Mouse (Mus musculus): ENCODE measurements around the gene Zfp706. TPM values are rescaled to one million over a fixed set of nuclear protein-coding genes. Genes with fewer than 3 reads are reported as not detected.
A peak's percentile ranks its signal among the peaks of the same experiment; 100 is the strongest.
"Not testable (repeated sequence)": the region's sequence is repeated elsewhere in the genome, so short reads cannot be mapped to it uniquely, and the experiment has no call there.

The Zfp706 gene
- polyA plus RNA-seq, 1 experiment from 2014 or later = 431 TPM

- Histone ChIP-seq H3K9me3 (no peaks in the 10 kb centered on the region), H3K9ac (peak overlapping the region; percentile 93), H3K36me3 (peaks cover 8% of the 10 kb centered on the region; the same call in 1 of the 2 replicates), H3K27ac (peak overlapping the region; percentile 94), H3K4me1 (peaks cover 15% of the 10 kb centered on the region), H3K27me3 (no peaks in the 10 kb centered on the region), H3K4me3 (peak overlapping the region; percentile 96), H3K4me2 (replicated peaks) (peak overlapping the region; percentile 65)
- ATAC-seq (ENCODE audit: insufficient number of reproducible peaks, insufficient read depth, low FRiP score, low TSS enrichment) = no peak
- 28% methylated on average over 8 of the region's 8 CpGs for WGBS
Measured at GRCm38 (mm10) chr15:37007959-37008419, 416 bp upstream of the Zfp706 start.

- H3K4me3 ChIP-seq = peak overlapping the region; percentile 96
- no peaks in the 10 kb centered on the region for H3K9me3 ChIP-seq
- peaks cover 20% of the 10 kb centered on the region for H3K36me3 ChIP-seq
- H3K9ac ChIP-seq = peak overlapping the region; percentile 99
- under 1% methylated on average over 48 of the region's 48 CpGs for WGBS
- peak overlapping the region; percentile 65 for H3K4me2 ChIP-seq (replicated peaks)
- H3K27ac ChIP-seq = peak overlapping the region; percentile 96
- peak; percentile 28 for ATAC-seq (ENCODE audit: insufficient number of reproducible peaks, insufficient read depth, low FRiP score, low TSS enrichment)
- H3K4me1 ChIP-seq = peaks cover 15% of the 10 kb centered on the region
- H3K27me3 ChIP-seq = no peaks in the 10 kb centered on the region
Measured at GRCm38 (mm10) chr15:37006475-37007164, 953 bp downstream of the Zfp706 start.

- Histone ChIP-seq H3K9me3 (no peaks in the 10 kb centered on the region), H3K4me2 (replicated peaks) (peak overlapping the region; percentile 65), H3K36me3 (peaks cover 25% of the 10 kb centered on the region), H3K9ac (peak overlapping the region; percentile 99), H3K4me1 (peaks cover 15% of the 10 kb centered on the region), H3K4me3 (peak overlapping the region; percentile 96), H3K27ac (peak overlapping the region; percentile 96), H3K27me3 (no peaks in the 10 kb centered on the region)
- 43% methylated on average over 7 of the region's 7 CpGs for WGBS
- no peak for ATAC-seq (ENCODE audit: insufficient number of reproducible peaks, insufficient read depth, low FRiP score, low TSS enrichment)
Measured at GRCm38 (mm10) chr15:37005793-37006474, 1.6 kb downstream of the Zfp706 start.

GRCm38 (mm10) chr15:37004858-37005257 lies 2.7 kb downstream of the Zfp706 start:
- no peak overlapping the region for H3K9ac ChIP-seq
- H3K27me3 ChIP-seq = no peaks in the 10 kb centered on the region
- no peaks in the 10 kb centered on the region for H3K9me3 ChIP-seq
- peaks cover 15% of the 10 kb centered on the region for H3K4me1 ChIP-seq
- ATAC-seq (ENCODE audit: insufficient number of reproducible peaks, insufficient read depth, low FRiP score, low TSS enrichment) = no peak
- no peak overlapping the region for H3K4me3 ChIP-seq
- H3K4me2 ChIP-seq (replicated peaks) = no peak overlapping the region
- no peak overlapping the region for H3K27ac ChIP-seq
- peaks cover 33% of the 10 kb centered on the region for H3K36me3 ChIP-seq
- WGBS = 92% methylated on average over 5 of the region's 5 CpGs

GRCm38 (mm10) chr15:37002276-37002675 lies 5.3 kb downstream of the Zfp706 start:
- H3K9me3 ChIP-seq = peaks cover 3% of the 10 kb centered on the region; the same call in 1 of the 2 replicates
- no peak overlapping the region for H3K27ac ChIP-seq
- H3K4me2 ChIP-seq (replicated peaks) = no peak overlapping the region
- ATAC-seq (ENCODE audit: insufficient number of reproducible peaks, insufficient read depth, low FRiP score, low TSS enrichment) = no peak
- H3K4me1 ChIP-seq = peaks cover 11% of the 10 kb centered on the region
- no peak overlapping the region for H3K4me3 ChIP-seq
- WGBS = 89% methylated on average over 7 of the region's 7 CpGs
- H3K36me3 ChIP-seq = peaks cover 58% of the 10 kb centered on the region
- no peak overlapping the region for H3K9ac ChIP-seq
- H3K27me3 ChIP-seq = no peaks in the 10 kb centered on the region

- not testable (repeated sequence) for H3K9ac ChIP-seq; H3K27ac ChIP-seq; ATAC-seq (ENCODE audit: insufficient number of reproducible peaks, insufficient read depth, low FRiP score, low TSS enrichment); H3K27me3 ChIP-seq; H3K4me1 ChIP-seq; H3K4me3 ChIP-seq; H3K9me3 ChIP-seq; H3K4me2 ChIP-seq (replicated peaks)
- H3K36me3 ChIP-seq = peaks cover 60% of the 10 kb centered on the region
- WGBS = 83% methylated on average over 7 of the region's 7 CpGs
Measured at GRCm38 (mm10) chr15:36999602-37000001, 8.0 kb downstream of the Zfp706 start.

- Histone ChIP-seq H3K9ac (no peak overlapping the region), H3K36me3 (peaks cover 32% of the 10 kb centered on the region), H3K4me3 (no peak overlapping the region), H3K27ac (no peak overlapping the region), H3K4me1 (no peaks in the 10 kb centered on the region), H3K27me3 (no peaks in the 10 kb centered on the region), H3K4me2 (replicated peaks) (no peak overlapping the region), H3K9me3 (peaks cover 4% of the 10 kb centered on the region; the same call in 1 of the 2 replicates)
- ATAC-seq (ENCODE audit: insufficient number of reproducible peaks, insufficient read depth, low FRiP score, low TSS enrichment) = no peak
- 95% methylated on average over 4 of the region's 4 CpGs for WGBS
Measured at GRCm38 (mm10) chr15:36995166-36995565, 12.4 kb downstream of the Zfp706 start.

- Histone ChIP-seq H3K27me3 (no peaks in the 10 kb centered on the region), H3K4me3 (no peak overlapping the region), H3K27ac (no peak overlapping the region), H3K9me3 (peaks cover 4% of the 10 kb centered on the region; the same call in 1 of the 2 replicates), H3K4me1 (no peaks in the 10 kb centered on the region), H3K36me3 (peaks cover 28% of the 10 kb centered on the region), H3K9ac (no peak overlapping the region), H3K4me2 (replicated peaks) (no peak overlapping the region)
- ATAC-seq (ENCODE audit: insufficient number of reproducible peaks, insufficient read depth, low FRiP score, low TSS enrichment) = no peak
- 62% methylated on average over 1 of the region's 1 CpGs for WGBS
Measured at GRCm38 (mm10) chr15:36994665-36995064, 12.9 kb downstream of the Zfp706 start.

GRCm38 (mm10) chr15:36993435-36994178 lies 14.0 kb downstream of the Zfp706 start:
- Histone ChIP-seq H3K27ac (no peak overlapping the region), H3K4me1 (no peaks in the 10 kb centered on the region), H3K9ac (no peak overlapping the region), H3K36me3 (peaks cover 18% of the 10 kb centered on the region), H3K4me2 (replicated peaks) (no peak overlapping the region), H3K4me3 (no peak overlapping the region), H3K9me3 (peaks cover 4% of the 10 kb centered on the region; the same call in 1 of the 2 replicates), H3K27me3 (no peaks in the 10 kb centered on the region)
- WGBS = 74% methylated on average over 8 of the region's 8 CpGs
- no peak for ATAC-seq (ENCODE audit: insufficient number of reproducible peaks, insufficient read depth, low FRiP score, low TSS enrichment)

- Histone ChIP-seq H3K4me1 (peaks cover 4% of the 10 kb centered on the region; the same call in 1 of the 2 replicates), H3K27me3 (no peaks in the 10 kb centered on the region), H3K9ac (no peak overlapping the region), H3K36me3 (peaks cover 4% of the 10 kb centered on the region; the same call in 1 of the 2 replicates), H3K4me2 (replicated peaks) (no peak overlapping the region), H3K27ac (no peak overlapping the region), H3K4me3 (no peak overlapping the region), H3K9me3 (no peaks in the 10 kb centered on the region)
- no peak for ATAC-seq (ENCODE audit: insufficient number of reproducible peaks, insufficient read depth, low FRiP score, low TSS enrichment)
- WGBS = 72% methylated on average over 6 of the region's 6 CpGs
Measured at GRCm38 (mm10) chr15:36991353-36991752, 16.2 kb downstream of the Zfp706 start.

- WGBS = 77% methylated on average over 11 of the region's 11 CpGs
- H3K36me3 ChIP-seq = peaks cover 4% of the 10 kb centered on the region; the same call in 1 of the 2 replicates
- no peaks in the 10 kb centered on the region for H3K9me3 ChIP-seq
- ATAC-seq (ENCODE audit: insufficient number of reproducible peaks, insufficient read depth, low FRiP score, low TSS enrichment) = no peak
- H3K27ac ChIP-seq = no peak overlapping the region
- no peak overlapping the region for H3K4me3 ChIP-seq
- no peak overlapping the region for H3K9ac ChIP-seq
- no peak overlapping the region for H3K4me2 ChIP-seq (replicated peaks)
- peaks cover 4% of the 10 kb centered on the region; the same call in 1 of the 2 replicates for H3K4me1 ChIP-seq
- no peaks in the 10 kb centered on the region for H3K27me3 ChIP-seq
Measured at GRCm38 (mm10) chr15:36989922-36990321, 17.7 kb downstream of the Zfp706 start.

Measured in embryonic facial prominence, embryonic 12.5 days (tissue).